Mouse (Mus musculus): ENCODE measurements around the gene Prmt8.

The Prmt8 gene

DNA sequence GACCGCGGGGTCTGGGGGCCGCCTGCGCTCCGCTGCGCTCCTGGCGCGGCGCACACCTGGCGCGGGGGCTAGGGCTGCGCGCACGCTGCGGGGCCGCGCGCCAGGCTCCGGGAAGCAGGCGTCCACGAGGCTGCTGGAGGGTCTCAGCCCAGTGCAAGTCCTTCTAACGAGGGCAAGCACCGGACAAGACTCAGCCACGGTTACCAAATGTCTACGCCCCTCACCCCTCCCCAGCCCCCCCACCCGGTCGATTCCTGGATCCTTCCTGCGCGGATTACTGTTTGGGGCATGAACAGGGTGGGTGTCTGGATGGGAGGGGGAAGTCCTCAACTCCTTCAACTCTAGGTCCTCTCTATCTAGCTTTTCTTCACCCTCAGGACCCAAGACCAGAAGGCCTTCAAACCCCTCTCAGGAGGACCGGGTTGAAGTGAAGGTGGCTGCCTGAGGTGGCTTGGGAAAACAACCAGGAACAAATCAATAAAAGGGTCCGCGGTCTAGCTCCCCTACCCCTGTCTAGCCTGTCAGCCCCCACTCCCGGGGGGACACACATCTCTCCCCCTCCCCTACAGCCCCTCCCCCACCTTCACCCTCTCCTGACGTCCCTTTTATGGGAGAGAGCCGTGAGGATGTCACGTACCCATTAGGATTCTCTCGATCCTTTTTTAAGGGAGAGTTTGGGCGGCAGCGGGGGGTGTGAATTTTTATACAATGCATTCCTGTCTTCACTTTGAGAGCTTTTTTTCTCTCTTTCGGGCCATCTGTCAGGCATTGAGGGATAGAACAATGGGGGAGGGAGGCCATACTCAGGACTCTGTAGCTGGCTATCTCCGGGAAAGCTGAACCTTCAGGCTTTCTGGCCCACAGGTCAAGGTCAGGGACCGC, at the start of gene Prmt8:
Prmt8 (minus strand) TSS at position 198 of the 882 bp plus-strand sequence.
- peak; percentile 8 to 24 for DNase-seq

DNA sequence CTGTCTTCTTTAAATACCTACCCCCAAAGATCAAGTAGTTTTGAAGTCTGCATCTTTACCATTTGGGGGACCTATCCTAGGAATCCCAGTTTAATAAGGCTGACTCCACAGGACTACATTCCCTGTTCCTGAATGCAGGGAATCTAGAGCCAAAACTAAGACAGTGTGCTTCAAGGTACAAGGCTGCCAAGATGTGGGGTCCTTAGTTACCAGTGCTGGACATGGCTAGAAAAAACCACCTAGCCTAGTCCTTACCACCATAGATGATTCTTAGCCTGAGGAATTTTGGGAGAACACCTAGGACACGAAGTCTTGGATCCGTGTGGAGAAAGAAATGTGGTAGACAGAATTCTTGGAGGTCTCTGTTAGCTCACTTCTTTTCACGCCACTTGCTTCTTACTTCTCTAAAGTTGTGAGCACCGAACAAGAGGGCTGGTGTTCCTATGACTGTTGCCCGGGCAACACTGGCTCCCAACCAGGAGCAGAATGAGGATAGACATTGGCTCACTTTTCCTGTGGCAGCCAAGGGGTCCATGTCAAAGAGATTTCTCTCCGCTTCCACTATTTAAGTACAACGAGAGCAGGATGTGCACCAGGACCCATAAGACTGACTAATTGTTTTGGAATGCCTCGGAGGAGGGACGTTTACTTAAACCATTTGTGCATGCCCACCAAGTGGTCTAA, 33.9 kb upstream of the Prmt8 start:
- no peak for DNase-seq

DNA sequence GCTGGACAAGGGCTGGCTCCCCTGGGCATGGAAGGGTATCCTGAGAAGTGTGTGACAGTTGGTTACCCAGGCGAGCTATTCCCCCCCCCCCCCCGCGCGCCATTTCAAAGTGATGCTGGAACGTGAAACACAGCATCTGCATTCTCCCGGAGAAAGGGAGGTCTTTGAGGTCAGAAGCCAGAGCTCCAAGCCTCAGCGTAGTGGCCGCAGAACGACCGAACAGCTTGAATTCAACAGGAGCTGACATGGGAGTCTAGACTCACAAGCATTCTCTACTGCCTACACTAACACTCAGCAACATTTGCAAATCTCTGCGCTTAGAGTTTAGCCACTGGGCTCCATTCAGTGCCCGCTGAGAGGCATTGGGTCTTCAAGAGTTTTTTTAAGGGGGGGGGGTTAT, 32.9 kb upstream of the Prmt8 start:
- no peak for DNase-seq

DNA sequence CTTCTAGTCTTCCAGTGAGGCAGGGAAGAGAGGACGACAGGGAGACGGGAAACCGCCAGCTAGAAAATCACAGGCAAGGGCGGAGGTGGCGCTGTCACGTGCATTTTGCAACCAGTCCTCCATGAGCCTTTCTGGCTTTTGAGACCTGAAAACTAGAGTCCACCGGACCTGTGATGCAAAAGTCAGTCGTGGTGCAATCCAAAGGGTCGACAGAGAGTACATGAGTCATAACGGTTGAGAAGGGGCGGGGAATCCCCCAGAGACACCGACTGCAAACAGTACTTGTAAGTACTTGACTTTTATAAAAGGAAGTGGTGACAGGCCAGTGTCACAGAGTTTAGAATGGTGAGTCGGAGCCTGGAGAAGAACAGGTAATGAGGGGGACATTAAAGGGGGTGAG, 20.8 kb upstream of the Prmt8 start:
- no peak for DNase-seq

DNA sequence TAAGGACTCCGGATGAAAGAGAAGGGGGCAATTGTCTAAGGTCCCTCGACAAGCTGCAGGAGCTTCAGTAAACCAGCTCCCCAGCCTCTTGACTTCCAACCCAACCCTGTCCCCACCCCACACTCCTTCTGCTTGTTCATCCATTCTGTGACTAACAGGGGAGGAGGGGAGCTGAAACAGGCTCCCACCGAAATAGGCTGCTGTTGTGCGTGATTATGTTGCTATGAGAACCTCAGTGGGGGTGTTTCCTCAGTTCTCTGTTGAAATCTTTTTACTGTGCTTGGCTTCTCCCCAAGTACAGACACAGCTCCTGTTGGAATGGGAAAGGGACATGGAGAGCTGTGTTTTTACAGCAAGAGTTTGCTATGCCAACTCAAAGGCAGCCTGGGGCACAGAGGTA, 1.5 kb upstream of the Prmt8 start:
- DNase-seq = no peak

DNA sequence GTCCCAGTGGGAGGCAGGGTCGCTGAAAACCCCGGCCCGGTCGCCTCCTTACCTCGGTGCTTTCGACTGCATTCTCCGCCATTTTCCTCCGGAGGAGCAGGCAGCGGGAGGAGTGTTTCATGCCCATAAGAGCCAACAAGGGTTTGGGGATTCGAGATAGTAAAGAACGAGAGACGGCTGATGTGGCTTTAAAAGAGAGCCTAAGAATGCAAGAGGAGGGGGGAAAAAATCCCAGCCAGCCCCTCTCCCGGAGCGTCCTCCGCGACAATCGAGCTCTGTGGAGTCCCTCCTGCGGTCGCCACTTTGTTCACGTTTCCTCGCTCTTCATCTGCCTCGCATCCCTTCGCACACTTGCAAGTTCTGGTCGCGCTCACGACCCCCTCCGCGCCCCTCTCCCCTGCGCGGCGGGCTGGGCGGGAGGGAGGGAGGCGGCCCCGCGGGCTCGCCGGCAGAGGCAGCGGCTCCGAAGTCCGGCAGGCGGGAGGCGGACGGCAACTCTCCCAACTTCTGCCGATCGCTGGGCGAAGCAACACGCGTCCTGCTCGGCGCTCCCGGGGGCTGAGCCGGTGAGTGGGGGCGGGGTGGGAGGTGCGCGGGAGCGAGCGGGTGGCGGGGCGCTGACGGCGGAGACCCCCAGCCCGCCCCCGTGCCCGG, 524 bp downstream of the Prmt8 start:
- peak; percentile 29 to 37 for DNase-seq

DNA sequence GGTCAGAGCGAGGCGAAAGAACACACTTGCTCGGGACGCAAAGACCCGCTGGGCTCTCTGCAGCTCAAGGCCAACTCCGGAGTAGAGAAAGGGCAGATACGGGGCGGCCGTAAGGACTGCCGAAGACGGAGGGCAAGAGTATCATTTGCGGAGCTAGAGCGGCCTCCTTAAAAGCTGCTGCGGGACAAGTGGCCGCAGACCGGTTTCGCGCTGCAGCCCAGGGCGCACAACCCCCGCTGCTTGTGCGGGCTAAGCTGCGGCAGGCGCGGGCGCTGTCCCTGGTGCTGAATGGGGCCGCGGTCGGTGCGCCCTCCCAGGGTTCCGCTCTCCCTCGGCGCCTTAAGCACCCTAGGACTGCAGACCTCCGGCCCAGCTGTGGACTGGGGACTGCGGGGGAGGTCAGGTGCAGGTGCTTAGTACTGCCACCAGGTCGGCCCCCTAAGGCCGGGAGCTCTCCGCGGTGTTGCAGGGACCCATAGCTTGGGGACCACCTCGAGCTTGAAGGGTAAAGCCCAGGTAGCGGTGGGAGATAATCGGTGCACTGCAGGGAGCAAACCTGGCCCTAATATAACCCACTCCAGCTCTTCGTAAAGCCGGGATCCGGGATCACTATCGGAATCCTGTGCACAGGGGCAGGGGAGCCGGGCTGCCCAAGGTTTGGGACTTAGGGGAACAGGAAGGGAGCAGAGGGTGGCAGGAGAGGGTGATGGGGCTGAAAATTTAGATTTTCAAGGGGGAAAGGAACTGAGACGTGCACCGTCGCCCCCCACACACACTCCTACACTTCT, 1.4 kb downstream of the Prmt8 start:
- peak; percentile 40 to 49 for DNase-seq

DNA sequence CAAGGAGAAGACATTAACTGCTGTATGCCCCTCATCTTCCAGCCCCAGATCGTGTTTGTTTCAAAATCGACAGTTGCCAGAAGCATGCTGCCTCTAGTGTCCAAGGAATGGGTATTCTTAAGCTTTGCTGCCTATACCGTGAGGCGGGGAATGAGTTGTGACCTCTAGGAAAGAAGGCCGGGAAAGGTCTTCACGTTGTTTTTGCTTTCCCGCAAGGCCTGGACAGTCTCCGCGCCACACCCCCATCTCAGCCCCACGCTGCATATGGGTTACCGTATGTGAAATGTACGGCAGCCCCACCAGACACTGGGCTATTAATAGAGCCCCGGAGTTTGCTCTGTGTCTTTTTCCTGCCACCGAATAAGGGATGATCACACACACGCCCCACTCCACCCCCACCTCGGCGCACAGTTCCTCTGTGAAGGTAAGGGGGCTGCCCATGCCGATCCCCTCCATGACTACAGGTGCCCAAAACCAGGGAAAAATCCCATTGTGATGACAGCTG, 2.0 kb downstream of the Prmt8 start:
- peak; percentile 31 to 55 for DNase-seq

DNA sequence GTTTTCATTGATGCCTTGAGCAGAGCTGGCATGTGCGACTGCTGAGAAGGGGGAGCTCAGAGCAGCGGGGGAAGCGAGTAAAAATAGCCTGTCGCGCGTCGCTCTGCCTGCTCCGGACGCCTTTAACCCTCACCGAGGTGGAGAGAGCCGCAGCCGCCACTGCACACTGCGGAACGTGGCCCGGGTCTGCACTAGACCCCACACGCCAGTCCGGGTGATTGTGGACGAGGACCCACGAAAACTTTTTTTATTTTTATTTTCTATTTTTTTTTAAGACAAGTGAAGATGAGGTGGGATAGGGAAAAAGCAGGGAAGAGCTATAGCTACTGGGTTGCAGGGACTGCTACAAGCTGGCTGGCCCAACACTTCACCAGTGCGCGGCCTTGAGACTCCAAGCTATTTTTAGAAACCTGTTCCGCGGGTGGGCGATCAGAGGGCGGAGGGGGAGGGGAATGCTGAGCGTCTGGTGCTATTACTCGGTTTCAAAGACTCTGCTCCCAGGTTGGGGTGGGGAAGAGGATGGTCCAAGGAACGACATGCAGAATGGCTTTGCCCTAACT, 2.6 kb downstream of the Prmt8 start:
- DNase-seq = peak; percentile 36

DNA sequence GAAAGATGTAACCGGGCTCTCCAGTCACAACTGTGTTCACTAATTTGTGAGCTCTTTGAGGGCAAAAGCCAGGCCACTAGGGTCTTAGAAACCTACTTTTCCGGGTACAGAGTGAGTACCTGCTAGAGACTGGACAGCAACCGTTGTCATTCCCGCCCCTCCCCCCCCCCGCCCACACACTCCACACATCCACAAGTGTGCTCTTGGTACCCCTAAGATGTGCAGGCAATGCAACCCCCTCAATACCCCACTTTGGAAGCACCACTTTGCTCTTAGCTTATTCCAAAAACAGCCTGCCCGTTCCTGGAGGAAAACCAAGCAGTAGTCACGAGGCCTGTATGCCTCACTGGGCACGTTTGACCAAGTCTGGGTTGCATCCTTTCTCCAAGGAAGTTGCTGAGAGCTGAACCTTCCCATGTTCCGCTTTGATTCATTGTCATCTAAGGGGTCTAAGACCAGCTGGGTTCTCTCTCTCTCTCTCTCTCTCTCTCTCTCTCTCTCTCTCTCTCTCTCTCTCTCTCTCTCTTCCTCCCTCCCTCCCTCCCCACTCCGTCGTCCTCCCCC, 3.1 kb downstream of the Prmt8 start:
- DNase-seq = peak; percentile 25 to 51

DNA sequence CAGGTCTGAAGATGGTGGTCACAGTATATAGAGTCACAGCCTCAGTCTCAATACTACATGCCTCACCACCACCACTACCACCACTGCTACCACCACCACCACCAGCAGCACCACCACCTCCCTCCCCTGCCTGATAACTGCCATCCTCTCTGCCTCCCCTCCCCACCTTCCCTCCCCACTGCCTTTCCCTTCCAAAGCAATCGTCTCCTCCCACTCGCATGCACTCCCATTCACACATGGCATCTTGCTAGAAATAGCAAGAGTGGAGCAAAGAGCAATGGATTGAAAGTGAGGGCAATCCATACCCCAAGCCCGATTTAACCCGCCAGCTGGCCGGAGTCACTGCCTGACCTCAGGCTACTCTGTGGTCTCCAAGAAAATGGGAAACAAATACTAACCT, 3.7 kb downstream of the Prmt8 start:
- no peak for DNase-seq

DNA sequence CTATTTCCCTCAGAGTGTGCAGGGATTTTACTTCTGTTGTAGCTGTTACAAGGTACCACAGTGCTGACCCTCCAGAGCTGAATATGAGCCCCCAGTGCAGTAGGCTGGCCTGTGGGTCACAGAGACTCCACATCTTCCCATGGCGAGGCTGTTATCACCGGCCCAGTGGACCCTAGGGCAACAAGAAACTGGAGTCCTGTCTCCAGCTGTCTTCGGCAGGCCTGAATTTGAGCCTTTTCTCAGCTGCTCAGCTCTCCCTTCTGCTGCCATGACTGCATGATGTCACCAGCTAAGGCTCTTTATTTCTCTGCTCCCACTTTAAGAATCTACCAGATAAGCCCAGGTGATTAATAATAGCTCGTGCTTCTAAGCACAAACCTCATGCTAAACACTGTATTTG, 11.0 kb downstream of the Prmt8 start:
- no peak for DNase-seq

DNA sequence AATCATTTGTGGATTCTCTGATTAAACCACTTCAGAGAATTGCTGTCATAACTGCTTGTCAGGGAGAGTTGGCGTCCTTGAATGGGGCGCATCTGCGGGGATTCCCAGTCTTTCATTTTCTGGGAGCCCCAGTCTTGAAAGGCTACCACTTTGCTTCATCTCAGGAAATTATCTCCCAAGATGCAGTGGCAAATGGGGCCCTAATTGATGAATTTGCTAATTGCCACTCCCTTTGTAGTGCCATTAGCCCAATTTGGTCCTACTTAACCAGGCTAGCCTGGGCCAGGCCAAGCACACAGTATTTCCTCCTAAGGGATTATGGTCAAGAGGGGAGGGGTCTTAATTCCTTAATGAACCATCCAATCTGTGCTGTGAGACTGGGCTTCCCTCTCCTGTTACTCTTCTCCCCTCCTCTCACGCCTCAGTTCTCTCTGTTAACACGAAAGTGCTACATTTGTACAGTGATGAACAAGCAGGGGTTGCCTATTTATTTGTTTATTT, 11.6 kb downstream of the Prmt8 start:
- DNase-seq = no peak

DNA sequence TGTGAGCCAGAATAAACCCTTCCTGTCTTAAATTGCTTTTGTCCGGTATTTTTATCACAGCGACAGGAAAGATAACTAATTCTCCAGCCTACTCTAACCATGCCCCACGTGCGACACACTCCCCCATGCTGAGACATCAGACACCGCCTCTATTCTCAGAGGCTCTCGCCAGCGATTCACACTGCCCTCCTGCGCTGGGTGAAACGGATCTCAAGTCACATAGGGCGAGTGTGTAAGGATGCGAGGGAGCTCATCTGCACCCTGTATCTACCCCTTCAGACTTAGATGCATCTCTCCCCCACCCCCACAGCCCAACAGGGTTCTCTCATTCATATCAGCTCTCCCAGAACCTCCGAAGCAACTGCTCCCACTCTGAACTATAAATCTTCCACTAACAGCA, 12.4 kb downstream of the Prmt8 start:
- no peak for DNase-seq

DNA sequence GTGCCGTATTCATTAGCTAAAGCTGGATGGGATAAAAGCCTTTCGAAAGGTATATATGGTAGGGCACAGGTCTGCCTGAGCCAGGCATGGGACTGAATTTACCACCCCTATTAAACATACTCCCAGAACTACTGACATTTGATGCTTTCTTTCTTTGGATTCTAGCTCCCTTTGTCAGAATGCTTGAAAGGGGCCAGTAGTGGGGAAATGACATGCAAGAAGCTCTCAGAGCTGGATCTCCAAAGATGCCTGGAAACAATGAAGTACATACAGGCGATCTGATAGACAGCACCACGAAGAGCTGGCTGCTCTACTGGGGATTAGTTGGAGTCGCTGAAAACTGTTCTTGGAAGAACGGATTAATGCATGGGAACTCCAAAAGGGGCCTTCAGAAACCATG, 16.0 kb downstream of the Prmt8 start:
- no peak for DNase-seq

DNA sequence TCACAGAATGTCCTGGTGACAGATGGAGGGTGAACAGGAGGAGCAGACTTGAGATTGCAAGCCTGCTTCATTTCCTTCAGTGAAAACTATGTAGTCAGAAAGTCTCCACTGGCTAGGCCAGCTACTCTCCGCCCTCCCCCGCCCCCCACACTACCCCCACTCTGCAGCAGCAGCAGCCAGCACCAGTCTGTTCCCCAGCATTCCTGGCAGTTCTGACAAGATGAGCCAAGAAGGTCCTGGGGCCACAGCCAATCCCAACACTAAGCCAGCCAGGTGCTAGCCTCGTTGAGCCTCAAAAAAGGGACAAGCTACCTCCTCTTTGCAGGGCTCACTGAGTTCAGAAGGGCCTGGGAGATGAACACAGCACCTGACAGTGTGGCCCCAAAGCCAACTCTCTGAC, 16.6 kb downstream of the Prmt8 start:
- DNase-seq = no peak

DNA sequence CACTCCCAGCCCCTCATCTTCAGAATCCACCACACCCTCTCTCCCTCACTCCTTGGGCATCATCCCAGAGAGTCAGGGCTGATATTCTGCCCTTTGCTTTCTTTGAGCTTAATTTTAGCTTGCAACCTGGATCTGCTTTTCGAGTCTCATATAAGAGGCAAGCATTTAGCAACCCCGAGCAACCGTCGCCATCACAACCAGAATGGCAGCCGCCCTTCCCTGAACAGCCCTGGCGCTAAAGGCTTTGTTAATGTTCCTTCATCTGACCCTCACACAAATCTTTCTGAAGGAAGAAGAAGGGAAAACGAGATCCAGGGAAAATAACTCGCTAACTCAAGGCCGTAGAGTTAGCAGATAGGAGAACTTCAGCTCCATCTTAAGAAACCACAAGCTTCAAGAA, 17.8 kb downstream of the Prmt8 start:
- DNase-seq = no peak

DNA sequence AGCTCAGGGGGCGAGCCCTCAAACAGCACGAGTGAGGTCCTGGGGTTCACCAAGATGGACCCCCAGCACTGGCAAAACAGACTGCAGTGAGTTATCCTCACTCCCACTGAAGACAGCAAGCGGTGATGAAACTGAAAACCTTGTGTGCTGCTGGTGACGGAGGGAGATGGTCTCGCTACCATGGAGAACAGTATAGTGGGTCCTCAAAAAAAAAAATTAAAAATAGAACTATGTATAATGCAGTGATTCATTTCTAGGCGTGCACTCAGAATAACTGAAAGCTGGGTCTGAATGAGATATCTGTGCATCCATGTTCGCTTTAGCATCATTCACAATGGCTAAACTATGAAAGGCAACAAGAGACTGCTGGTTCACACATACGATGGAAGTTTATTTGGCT, 20.5 kb downstream of the Prmt8 start:
- DNase-seq = no peak

DNA sequence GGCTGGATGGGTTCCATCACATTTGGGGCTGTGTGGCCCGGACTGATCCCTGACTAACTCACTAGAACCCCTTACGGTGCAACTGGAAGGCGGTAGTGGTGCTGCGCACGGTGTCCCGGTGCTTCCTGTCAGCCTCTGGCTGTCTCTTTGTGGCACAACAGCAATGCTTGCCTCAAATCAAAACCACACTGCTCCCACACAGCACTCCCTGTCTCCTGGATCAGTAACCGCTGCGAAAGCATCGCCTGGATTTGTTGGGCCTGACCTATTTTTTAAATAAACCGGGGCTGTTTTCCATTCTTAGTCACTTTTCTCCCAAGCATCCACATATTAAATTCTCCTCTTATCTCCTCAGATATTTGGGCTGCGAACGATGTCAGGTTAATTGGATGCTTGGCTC, 27.0 kb downstream of the Prmt8 start:
- no peak for DNase-seq

DNA sequence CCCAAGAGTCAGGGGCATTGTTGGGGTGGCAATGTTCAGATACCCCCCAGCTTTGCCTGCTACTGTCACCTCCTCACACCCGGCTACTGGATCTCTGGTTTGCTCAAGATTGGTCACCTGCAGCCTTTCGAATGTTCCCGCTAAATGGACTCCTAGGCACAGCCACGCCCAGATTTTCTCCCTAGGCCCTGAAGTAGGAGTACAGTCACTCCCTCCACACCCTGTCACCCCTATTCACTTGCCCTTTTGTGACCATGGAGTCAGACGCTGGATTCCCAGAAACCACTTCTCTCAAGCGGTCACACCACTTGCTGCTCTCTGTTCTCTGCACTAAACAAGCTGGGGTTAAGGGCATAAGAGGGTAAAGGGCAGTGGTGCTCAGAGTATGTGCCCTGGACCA, 28.1 kb downstream of the Prmt8 start:
- DNase-seq = no peak

DNA sequence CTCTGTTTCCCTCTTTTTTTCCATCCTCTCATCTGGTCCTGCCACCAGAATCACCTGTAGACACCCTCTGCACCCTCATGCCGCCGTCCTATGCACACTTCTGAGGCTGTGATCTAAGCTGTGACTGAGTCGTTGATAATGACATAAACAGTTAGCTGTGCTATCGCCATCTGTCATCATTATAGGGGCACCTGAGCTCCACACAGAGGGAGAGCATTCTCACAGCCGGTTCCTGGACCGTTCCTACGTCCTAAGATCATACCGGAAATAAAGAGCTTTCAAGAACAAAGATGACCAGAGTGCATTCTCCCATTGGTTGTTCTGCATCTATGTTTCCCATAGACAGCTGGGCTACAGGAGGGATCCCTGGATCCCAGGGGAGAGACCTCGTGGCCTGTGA, 28.6 kb downstream of the Prmt8 start:
- DNase-seq = no peak

DNA sequence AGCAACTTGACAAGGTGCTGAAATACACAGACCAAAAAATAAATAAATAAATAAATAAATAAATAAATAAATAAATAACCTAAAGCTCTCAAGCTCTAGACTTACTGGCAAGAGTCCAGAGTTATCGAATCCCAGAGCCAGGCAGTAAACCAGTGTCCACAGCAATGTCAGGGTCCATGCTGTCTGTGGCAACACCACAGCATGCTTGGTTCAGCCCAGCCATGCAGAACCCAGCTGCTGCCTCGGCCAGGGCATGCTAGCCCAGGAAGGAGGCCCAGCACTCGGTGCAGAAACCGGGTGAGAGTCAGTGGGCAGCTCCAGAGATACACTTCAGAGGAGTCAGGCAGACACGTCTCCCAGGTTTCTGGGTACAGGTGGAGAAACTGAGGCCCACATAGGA, 29.4 kb downstream of the Prmt8 start:
- no peak for DNase-seq
